Mouse (Mus musculus): ENCODE measurements at regions not wholly inside any gene's neighbourhood (a gene's known extent, or its start where the extent isn't known, plus 50 kb on each side); places are given as distances from the start of the nearest gene placed in this dataset.

GRCm38 (mm10) chr6:99984856-99985224 lies 258.6 kb upstream of the Prok2 start:
- no peaks in the 10 kb centered on the region for H3K9me3 ChIP-seq (ENCODE audit: control insufficient read depth, low read depth, low read length)
- H3K4me1 ChIP-seq (ENCODE audit: control insufficient read depth, insufficient read depth, low read length), result peaks cover 22% of the 10 kb centered on the region
- H3K4me2 ChIP-seq (replicated peaks; ENCODE audit: low read depth, low read length), result no peak overlapping the region
- WGBS, result 23% methylated on average over 10 of the region's 10 CpGs
- no peak overlapping the region for H3K9ac ChIP-seq (replicated peaks; ENCODE audit: low read depth, low read length)
- no peak overlapping the region for H3K27ac ChIP-seq (ENCODE audit: low read length)
- no peak for ATAC-seq (ENCODE audit: insufficient number of reproducible peaks, insufficient read depth, low FRiP score, low read depth)
- H3K27me3 ChIP-seq (ENCODE audit: control insufficient read depth, insufficient read depth, low read length), result no peaks in the 10 kb centered on the region
- H3K4me3 ChIP-seq (ENCODE audit: low read depth, low read length), result no peak overlapping the region
- no peaks in the 10 kb centered on the region for H3K36me3 ChIP-seq (ENCODE audit: control insufficient read depth, insufficient read depth, low read length)

DNA sequence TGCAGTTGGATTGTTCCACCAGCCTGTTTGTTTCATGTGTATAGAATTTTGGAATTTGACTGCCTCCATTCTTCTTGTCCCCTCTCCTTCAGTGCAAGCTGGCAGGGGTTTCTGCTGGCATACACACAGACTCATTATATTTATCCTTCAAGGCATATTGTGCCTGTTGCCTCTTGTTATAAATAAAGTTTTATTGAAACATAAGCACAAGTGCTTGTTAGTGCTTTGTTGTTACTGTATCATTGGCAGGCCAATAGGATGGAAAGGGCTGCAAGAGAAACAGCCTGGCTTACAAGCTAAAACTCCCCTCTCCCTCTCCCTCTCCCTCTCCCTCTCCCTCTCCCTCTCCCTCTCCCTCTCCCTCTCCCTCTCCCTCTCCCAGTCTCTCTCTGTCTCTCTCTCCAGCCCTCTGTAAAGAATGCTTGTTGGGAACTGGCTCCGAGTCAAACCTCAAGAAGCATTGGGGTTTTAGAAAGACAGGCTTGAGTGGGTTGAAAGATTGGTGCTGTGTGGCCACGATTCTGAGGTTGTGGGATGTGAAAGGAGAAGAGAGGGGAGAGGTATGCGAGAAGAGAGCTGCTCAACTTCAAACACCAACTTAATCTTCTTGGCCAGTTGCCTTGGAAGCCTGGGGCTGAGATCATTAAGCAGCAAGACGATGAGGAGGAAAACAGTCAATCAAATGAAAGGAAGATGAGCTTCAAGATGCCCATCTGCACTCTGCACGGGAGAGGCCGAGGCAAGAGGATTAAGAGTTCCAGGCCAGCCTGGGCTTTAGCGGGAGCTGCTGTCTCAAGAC lies 258.1 kb upstream of the Prok2 start:
- no peak overlapping the region for H3K4me2 ChIP-seq (replicated peaks; ENCODE audit: low read depth, low read length)
- no peak for ATAC-seq (ENCODE audit: insufficient number of reproducible peaks, insufficient read depth, low FRiP score, low read depth)
- 11% methylated on average over 7 of the region's 7 CpGs for WGBS
- H3K36me3 ChIP-seq (ENCODE audit: control insufficient read depth, insufficient read depth, low read length), result no peaks in the 10 kb centered on the region
- no peaks in the 10 kb centered on the region for H3K9me3 ChIP-seq (ENCODE audit: control insufficient read depth, low read depth, low read length)
- no peak overlapping the region for H3K4me3 ChIP-seq (ENCODE audit: low read depth, low read length)
- no peak overlapping the region for H3K27ac ChIP-seq (ENCODE audit: low read length)
- no peak overlapping the region for H3K9ac ChIP-seq (replicated peaks; ENCODE audit: low read depth, low read length)
- no peaks in the 10 kb centered on the region for H3K27me3 ChIP-seq (ENCODE audit: control insufficient read depth, insufficient read depth, low read length)
- peaks cover 22% of the 10 kb centered on the region for H3K4me1 ChIP-seq (ENCODE audit: control insufficient read depth, insufficient read depth, low read length)

DNA sequence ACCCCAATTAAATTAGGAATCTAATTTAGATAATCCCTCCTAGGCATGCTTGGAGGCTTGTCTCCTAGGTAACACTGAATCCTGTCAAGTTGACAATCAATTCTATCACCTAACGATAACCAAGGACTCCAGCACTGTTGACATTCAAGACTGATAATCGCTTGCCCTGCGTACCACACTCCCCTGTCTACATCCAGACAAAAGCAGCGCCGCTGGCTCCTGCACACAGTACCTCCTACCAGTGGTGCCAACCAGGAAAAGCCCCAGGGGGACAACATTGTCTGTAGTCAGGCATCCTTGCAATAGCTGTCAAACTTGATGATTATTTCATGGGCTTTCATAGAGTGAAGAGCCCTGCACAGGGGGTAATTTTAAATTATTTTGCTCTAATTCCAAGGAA lies 253.4 kb upstream of the Prok2 start:
- H3K27me3 ChIP-seq (ENCODE audit: control insufficient read depth, insufficient read depth, low read length), result no peaks in the 10 kb centered on the region
- H3K4me3 ChIP-seq (ENCODE audit: low read depth, low read length), result no peak overlapping the region
- WGBS, result 57% methylated on average over 5 of the region's 5 CpGs
- H3K9me3 ChIP-seq (ENCODE audit: control insufficient read depth, low read depth, low read length), result no peaks in the 10 kb centered on the region
- H3K4me1 ChIP-seq (ENCODE audit: control insufficient read depth, insufficient read depth, low read length), result peaks cover 5% of the 10 kb centered on the region; the same call in 1 of the 2 replicates
- no peak overlapping the region for H3K9ac ChIP-seq (replicated peaks; ENCODE audit: low read depth, low read length)
- H3K27ac ChIP-seq (ENCODE audit: low read length), result no peak overlapping the region
- no peak overlapping the region for H3K4me2 ChIP-seq (replicated peaks; ENCODE audit: low read depth, low read length)
- no peak for ATAC-seq (ENCODE audit: insufficient number of reproducible peaks, insufficient read depth, low FRiP score, low read depth)
- no peaks in the 10 kb centered on the region for H3K36me3 ChIP-seq (ENCODE audit: control insufficient read depth, insufficient read depth, low read length)

- Histone ChIP-seq H3K9ac (replicated peaks; ENCODE audit: low read depth, low read length) (no peak overlapping the region), H3K27ac (ENCODE audit: low read length) (no peak overlapping the region), H3K4me3 (ENCODE audit: low read depth, low read length) (no peak overlapping the region), H3K9me3 (ENCODE audit: control insufficient read depth, low read depth, low read length) (no peaks in the 10 kb centered on the region), H3K36me3 (ENCODE audit: control insufficient read depth, insufficient read depth, low read length) (no peaks in the 10 kb centered on the region), H3K4me1 (ENCODE audit: control insufficient read depth, insufficient read depth, low read length) (no peaks in the 10 kb centered on the region), H3K27me3 (ENCODE audit: control insufficient read depth, insufficient read depth, low read length) (no peaks in the 10 kb centered on the region), H3K4me2 (replicated peaks; ENCODE audit: low read depth, low read length) (no peak overlapping the region)
- no peak for ATAC-seq (ENCODE audit: insufficient number of reproducible peaks, insufficient read depth, low FRiP score, low read depth)
- 50% methylated on average over 6 of the region's 6 CpGs for WGBS
Measured at GRCm38 (mm10) chr6:99978164-99978746, 252.1 kb upstream of the Prok2 start.

GRCm38 (mm10) chr6:99976144-99976543 lies 250.0 kb upstream of the Prok2 start:
- no peak overlapping the region for H3K4me3 ChIP-seq (ENCODE audit: low read depth, low read length)
- no peak overlapping the region for H3K4me2 ChIP-seq (replicated peaks; ENCODE audit: low read depth, low read length)
- no peaks in the 10 kb centered on the region for H3K4me1 ChIP-seq (ENCODE audit: control insufficient read depth, insufficient read depth, low read length)
- H3K9me3 ChIP-seq (ENCODE audit: control insufficient read depth, low read depth, low read length), result no peaks in the 10 kb centered on the region
- H3K27ac ChIP-seq (ENCODE audit: low read length), result no peak overlapping the region
- 67% methylated on average over 5 of the region's 5 CpGs for WGBS
- no peak for ATAC-seq (ENCODE audit: insufficient number of reproducible peaks, insufficient read depth, low FRiP score, low read depth)
- no peak overlapping the region for H3K9ac ChIP-seq (replicated peaks; ENCODE audit: low read depth, low read length)
- no peaks in the 10 kb centered on the region for H3K36me3 ChIP-seq (ENCODE audit: control insufficient read depth, insufficient read depth, low read length)
- H3K27me3 ChIP-seq (ENCODE audit: control insufficient read depth, insufficient read depth, low read length), result no peaks in the 10 kb centered on the region

GRCm38 (mm10) chr6:99975486-99975885 lies 249.3 kb upstream of the Prok2 start:
- WGBS, result 83% methylated on average over 7 of the region's 7 CpGs
- Histone ChIP-seq H3K9ac (replicated peaks; ENCODE audit: low read depth, low read length) (no peak overlapping the region), H3K4me3 (ENCODE audit: low read depth, low read length) (no peak overlapping the region), H3K36me3 (ENCODE audit: control insufficient read depth, insufficient read depth, low read length) (no peaks in the 10 kb centered on the region), H3K27me3 (ENCODE audit: control insufficient read depth, insufficient read depth, low read length) (no peaks in the 10 kb centered on the region), H3K4me2 (replicated peaks; ENCODE audit: low read depth, low read length) (no peak overlapping the region), H3K4me1 (ENCODE audit: control insufficient read depth, insufficient read depth, low read length) (no peaks in the 10 kb centered on the region), H3K27ac (ENCODE audit: low read length) (no peak overlapping the region), H3K9me3 (ENCODE audit: control insufficient read depth, low read depth, low read length) (no peaks in the 10 kb centered on the region)
- ATAC-seq (ENCODE audit: insufficient number of reproducible peaks, insufficient read depth, low FRiP score, low read depth), result no peak

DNA sequence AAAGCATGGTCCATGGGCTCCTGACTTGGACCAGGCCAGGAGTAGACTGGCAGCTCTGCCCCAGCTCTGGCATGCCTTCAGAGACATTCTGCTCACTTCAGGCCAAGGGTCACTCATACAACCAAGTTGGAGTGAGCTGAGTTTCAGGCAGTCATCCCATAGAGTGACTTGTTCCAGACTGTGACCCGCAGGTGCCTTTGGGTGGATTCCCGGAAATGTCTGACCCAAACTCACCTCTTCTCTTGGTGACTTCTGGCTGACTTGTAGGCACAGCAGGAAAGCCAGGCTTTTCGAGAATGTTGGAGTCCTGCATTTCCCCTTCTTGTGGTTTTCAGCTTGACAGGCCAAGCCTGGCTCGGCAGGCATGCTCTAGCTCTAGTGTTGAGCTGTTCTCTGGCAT lies 248.3 kb upstream of the Prok2 start:
- WGBS, result 84% methylated on average over 4 of the region's 4 CpGs

GRCm38 (mm10) chr6:99971376-99971775 lies 245.2 kb upstream of the Prok2 start:
- Histone ChIP-seq H3K4me1 (ENCODE audit: control insufficient read depth, insufficient read depth, low read length) (0 out of 2 replicates have a peak, but pooled peaks cover 5% of the 10 kb centered on the region), H3K27me3 (ENCODE audit: control insufficient read depth, insufficient read depth, low read length) (no peaks in the 10 kb centered on the region), H3K4me2 (replicated peaks; ENCODE audit: low read depth, low read length) (no peak overlapping the region), H3K9me3 (ENCODE audit: control insufficient read depth, low read depth, low read length) (no peaks in the 10 kb centered on the region), H3K9ac (replicated peaks; ENCODE audit: low read depth, low read length) (no peak overlapping the region), H3K4me3 (ENCODE audit: low read depth, low read length) (no peak overlapping the region), H3K27ac (ENCODE audit: low read length) (no peak overlapping the region), H3K36me3 (ENCODE audit: control insufficient read depth, insufficient read depth, low read length) (no peaks in the 10 kb centered on the region)
- ATAC-seq (ENCODE audit: insufficient number of reproducible peaks, insufficient read depth, low FRiP score, low read depth), result no peak
- WGBS, result 54% methylated on average over 9 of the region's 9 CpGs

More for the DNA sequence above, 248.3 kb upstream of the Prok2 start:
- ATAC-seq (ENCODE audit: insufficient number of reproducible peaks, insufficient read depth, low FRiP score, low read depth), result no peak
- no peak overlapping the region for H3K4me3 ChIP-seq (ENCODE audit: low read depth, low read length)
- H3K36me3 ChIP-seq (ENCODE audit: control insufficient read depth, insufficient read depth, low read length), result no peaks in the 10 kb centered on the region
- H3K9ac ChIP-seq (replicated peaks; ENCODE audit: low read depth, low read length), result no peak overlapping the region
- no peaks in the 10 kb centered on the region for H3K9me3 ChIP-seq (ENCODE audit: control insufficient read depth, low read depth, low read length)
- no peak overlapping the region for H3K27ac ChIP-seq (ENCODE audit: low read length)
- H3K27me3 ChIP-seq (ENCODE audit: control insufficient read depth, insufficient read depth, low read length), result no peaks in the 10 kb centered on the region
- H3K4me1 ChIP-seq (ENCODE audit: control insufficient read depth, insufficient read depth, low read length), result no peaks in the 10 kb centered on the region
- no peak overlapping the region for H3K4me2 ChIP-seq (replicated peaks; ENCODE audit: low read depth, low read length)
